Mouse (Mus musculus): ENCODE results near the gene Ces1d.

The Ces1d gene

DNA sequence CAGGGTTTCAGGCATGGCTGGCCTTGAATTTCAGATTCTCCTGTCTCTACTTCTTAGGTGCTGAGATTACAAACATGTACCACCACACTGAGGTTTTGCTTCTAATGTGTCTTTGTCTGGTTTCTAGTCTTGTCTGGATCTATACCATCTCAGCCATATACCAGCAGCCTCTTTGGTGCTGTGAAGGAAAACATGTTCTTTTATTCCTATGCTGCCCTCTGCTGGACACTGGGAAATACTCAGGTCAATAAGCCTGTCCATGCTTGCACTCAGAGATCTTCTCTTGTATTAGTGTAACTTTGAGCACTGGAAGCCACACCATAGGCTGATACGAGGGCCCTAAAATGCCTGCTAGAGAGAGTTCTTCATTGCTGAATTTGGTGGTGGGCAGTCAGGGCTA lies 56.9 kb downstream of the Ces1d start:
- peak; percentile 1 to 14 for DNase-seq (ENCODE audit: low spot score in 2 of 2)

- DNase-seq (ENCODE audit: low spot score in 2 of 2) = no peak
These were observed 65.4 kb downstream of the Ces1d start for GRCm38 (mm10) chr8:93132196-93132595.

DNA sequence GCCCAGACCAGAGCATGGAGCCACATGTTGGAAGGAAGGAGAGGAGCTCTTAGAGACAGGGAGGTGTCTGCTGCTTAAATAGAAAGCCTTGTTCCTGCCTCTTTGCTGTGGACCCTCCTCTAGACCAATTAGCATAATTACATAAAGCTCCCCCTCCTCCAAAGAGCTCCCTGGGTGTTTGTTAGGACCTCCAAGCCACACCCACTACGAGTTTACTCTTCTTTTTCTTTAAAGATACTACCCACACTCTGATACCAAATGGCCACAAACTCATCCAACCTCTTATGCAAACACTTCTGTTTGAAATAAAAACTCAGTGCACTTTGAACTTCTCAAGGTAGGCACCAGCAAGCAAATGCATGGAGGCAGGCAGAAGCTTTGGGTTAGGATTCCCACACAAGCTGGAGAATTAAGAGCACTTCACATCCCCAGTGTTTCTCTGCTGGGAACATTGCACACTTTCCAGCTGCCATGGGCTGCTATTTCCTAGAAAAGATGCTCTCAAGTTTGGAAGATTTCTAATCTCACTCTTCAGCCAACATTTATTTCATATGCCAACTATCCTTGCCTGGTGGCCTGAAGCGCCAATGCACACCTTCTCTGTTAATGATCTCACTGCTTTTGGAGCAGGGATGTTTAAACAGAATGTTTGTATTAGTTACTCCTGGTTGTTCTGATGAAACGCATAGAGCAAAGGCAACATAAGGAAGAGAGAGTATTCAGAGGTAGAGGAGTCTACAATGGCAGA lies 66.2 kb downstream of the Ces1d start, which contains the start of gene Ces1c:
Ces1c (minus strand) TSS at position 51 of the 748 bp plus-strand sequence.
- peak in 1 of 2 experiments; percentile 0 for DNase-seq (ENCODE audit: low spot score in 2 of 2)

- DNase-seq (ENCODE audit: low spot score in 2 of 2) = no peak
These were observed 71.2 kb downstream of the Ces1d start for GRCm38 (mm10) chr8:93126476-93126875.

GRCm38 (mm10) chr8:93122005-93122404 lies 75.6 kb downstream of the Ces1d start:
- no peak for DNase-seq (ENCODE audit: low spot score in 2 of 2)
